Mouse (Mus musculus) right cerebral cortex, postnatal 14 days (tissue): Measurements from ENCODE around the gene Serhl.
"Not testable (repeated sequence)": the region's sequence is repeated elsewhere in the genome, so short reads cannot be mapped to it uniquely, and the experiment has no call there.

ENCODE experiments used
- DNase-seq: peaks from one replicate; pipeline ENCODE4 v3.0.0; 2022

The Serhl gene

GRCm38 (mm10) chr15:83089429-83089605, at the start of gene Serhl:
Serhl (plus strand) TSS chr15:83089506.
- DNase-seq, result no peak

- no peak for DNase-seq
Measured at GRCm38 (mm10) chr15:83040156-83040555, 49.1 kb upstream of the Serhl start.

- peak; percentile 45 for DNase-seq
Measured at GRCm38 (mm10) chr15:83042655-83043361, 46.5 kb upstream of the Serhl start.

- DNase-seq, result no peak
Measured at GRCm38 (mm10) chr15:83043362-83043708, 46.0 kb upstream of the Serhl start.

- DNase-seq, result not testable (repeated sequence)
Measured at GRCm38 (mm10) chr15:83045565-83045964, 43.7 kb upstream of the Serhl start.

GRCm38 (mm10) chr15:83046308-83046707, 43.0 kb upstream of the Serhl start:
- no peak for DNase-seq

- no peak for DNase-seq
Measured at GRCm38 (mm10) chr15:83046730-83047129, 42.6 kb upstream of the Serhl start.

- no peak for DNase-seq
Measured at GRCm38 (mm10) chr15:83052341-83053104, 36.8 kb upstream of the Serhl start.

GRCm38 (mm10) chr15:83053261-83053660, 36.0 kb upstream of the Serhl start:
- no peak for DNase-seq

- no peak for DNase-seq
Measured at GRCm38 (mm10) chr15:83055569-83055968, 33.7 kb upstream of the Serhl start.

- peak; percentile 62 for DNase-seq
Measured at GRCm38 (mm10) chr15:83056378-83057083, 32.8 kb upstream of the Serhl start.

- DNase-seq, result no peak
Measured at GRCm38 (mm10) chr15:83057533-83057932, 31.8 kb upstream of the Serhl start.

- no peak for DNase-seq
Measured at GRCm38 (mm10) chr15:83059233-83059660, 30.1 kb upstream of the Serhl start.

GRCm38 (mm10) chr15:83061689-83062088, 27.6 kb upstream of the Serhl start:
- no peak for DNase-seq

- not testable (repeated sequence) for DNase-seq
Measured at GRCm38 (mm10) chr15:83062582-83062981, 26.7 kb upstream of the Serhl start.

- peak; percentile 54 for DNase-seq
Measured at GRCm38 (mm10) chr15:83065543-83065942, 23.8 kb upstream of the Serhl start.

- DNase-seq, result no peak
Measured at GRCm38 (mm10) chr15:83068270-83068669, 21.0 kb upstream of the Serhl start.

GRCm38 (mm10) chr15:83070942-83071341, 18.4 kb upstream of the Serhl start:
- DNase-seq, result no peak

- DNase-seq, result no peak
Measured at GRCm38 (mm10) chr15:83071752-83072151, 17.6 kb upstream of the Serhl start.

- no peak for DNase-seq
Measured at GRCm38 (mm10) chr15:83074179-83074578, 15.1 kb upstream of the Serhl start.

GRCm38 (mm10) chr15:83075607-83076525, 13.4 kb upstream of the Serhl start:
- no peak for DNase-seq

- peak; percentile 43 for DNase-seq
Measured at GRCm38 (mm10) chr15:83083530-83083929, 5.8 kb upstream of the Serhl start.

- peak; percentile 23 for DNase-seq
Measured at GRCm38 (mm10) chr15:83084022-83084640, 5.2 kb upstream of the Serhl start.
